Mouse (Mus musculus) heart, adult 18-20 months (tissue): ENCODE measurements around the gene Elk3. TPM values are rescaled to one million over a fixed set of nuclear protein-coding genes. Genes with fewer than 3 reads are reported as not detected.
"Not testable (repeated sequence)": the region's sequence is repeated elsewhere in the genome, so short reads cannot be mapped to it uniquely, and the experiment has no call there.

Experiments
- DNase-seq, 2 experiments: peaks; one replicate each; pipeline ENCODE4 v3.0.0; 2021 to 2022; ENCODE audit warnings: mixed read lengths in 1 of 2
- long read RNA-seq, 2 experiments: library from polyadenylated mRNA; stranded (forward); transcript quantifications; one replicate each; pipeline ENCODE4 v2.0.0; 2021
- total RNA-seq, 2 experiments: library from RNA; stranded (reverse); gene quantifications; 2 replicates each; pipeline ENCODE4 v1.2.3; 2021

The Elk3 gene
- total RNA-seq = 10 to 100 TPM; 27.9 to 29.5 TPM
- long read RNA-seq, experiment 1, full-length matches to known transcripts = 13 of 19 reads
- long read RNA-seq, experiment 1, partial matches to known transcripts = 5 of 19 reads
- long read RNA-seq, experiment 1, other reads (novel, unspliced or antisense) = 1 of 19 reads
- long read RNA-seq, experiment 2, full-length matches to known transcripts = 4 of 6 reads
- long read RNA-seq, experiment 2, partial matches to known transcripts = 0 of 6 reads
- long read RNA-seq, experiment 2, other reads (novel, unspliced or antisense) = 2 of 6 reads

- DNase-seq = peak; percentile 73 to 85
These were observed at the start of gene Elk3 for GRCm38 (mm10) chr10:93310721-93311411. Gene Elk3 (minus strand): TSS chr10:93311135.

- DNase-seq = no peak
These were observed 49.7 kb upstream of the Elk3 start for GRCm38 (mm10) chr10:93360623-93361022.

- DNase-seq = not testable (repeated sequence)
These were observed 49.3 kb upstream of the Elk3 start for GRCm38 (mm10) chr10:93360190-93360589.

GRCm38 (mm10) chr10:93359339-93359863 lies 48.5 kb upstream of the Elk3 start:
- no peak for DNase-seq

GRCm38 (mm10) chr10:93358878-93359277 lies 47.9 kb upstream of the Elk3 start:
- DNase-seq = no peak

GRCm38 (mm10) chr10:93357162-93357561 lies 46.2 kb upstream of the Elk3 start:
- DNase-seq = no peak

GRCm38 (mm10) chr10:93356122-93356521 lies 45.2 kb upstream of the Elk3 start:
- DNase-seq = no peak

GRCm38 (mm10) chr10:93355276-93355927 lies 44.5 kb upstream of the Elk3 start:
- no peak for DNase-seq

- no peak for DNase-seq
These were observed 42.8 kb upstream of the Elk3 start for GRCm38 (mm10) chr10:93353545-93354326.

GRCm38 (mm10) chr10:93347918-93348505 lies 37.1 kb upstream of the Elk3 start:
- no peak for DNase-seq

- peak in 1 of 2 experiments; percentile 29 for DNase-seq
These were observed 36.5 kb upstream of the Elk3 start for GRCm38 (mm10) chr10:93347387-93347786.

- DNase-seq = no peak
These were observed 35.4 kb upstream of the Elk3 start for GRCm38 (mm10) chr10:93346208-93346936.

GRCm38 (mm10) chr10:93345497-93345896 lies 34.6 kb upstream of the Elk3 start:
- DNase-seq = no peak

- DNase-seq = no peak
These were observed 32.5 kb upstream of the Elk3 start for GRCm38 (mm10) chr10:93343469-93343868.

GRCm38 (mm10) chr10:93342986-93343385 lies 32.1 kb upstream of the Elk3 start:
- DNase-seq = no peak

GRCm38 (mm10) chr10:93338526-93338925 lies 27.6 kb upstream of the Elk3 start:
- peak; percentile 49 to 52 for DNase-seq

- peak; percentile 58 to 65 for DNase-seq
These were observed 25.6 kb upstream of the Elk3 start for GRCm38 (mm10) chr10:93336462-93336931.

- DNase-seq = peak; percentile 80 to 93
These were observed 25.0 kb upstream of the Elk3 start for GRCm38 (mm10) chr10:93335828-93336461.

- DNase-seq = no peak
These were observed 24.1 kb upstream of the Elk3 start for GRCm38 (mm10) chr10:93335001-93335400.

GRCm38 (mm10) chr10:93333239-93333638 lies 22.3 kb upstream of the Elk3 start:
- no peak for DNase-seq
